Mouse (Mus musculus) heart, postnatal 0 days (tissue): ENCODE measurements around the gene Trip11. TPM values are rescaled to one million over a fixed set of nuclear protein-coding genes. Genes with fewer than 3 reads are reported as not detected.

Source experiments
- ATAC-seq: fragments of 200-750 bp; cut with Nextera tagmentation; 2 replicates; pipeline ENCODE4 v1.8.0; 2017; ENCODE audit warnings: low read depth, moderate number of reproducible peaks, moderate library complexity; ENCODE audit not compliant: insufficient read depth
- DNase-seq: peaks from one replicate; pipeline ENCODE4 v3.0.0-alpha.2; 2016; ENCODE audit warnings: low spot score
- H3K27ac ChIP-seq: fragments of 300-500 bp; sonication (generic); 2 replicates; pipeline ENCODE4 v1.5.1; 2014; ENCODE audit warnings: low read depth, mild to moderate bottlenecking
- H3K27me3 ChIP-seq: fragments of 300-500 bp; sonication (generic); 2 replicates; pipeline ENCODE4 v1.6.1; 2014; ENCODE audit warnings: low read length, mixed read lengths; ENCODE audit not compliant: control insufficient read depth, insufficient read depth
- H3K36me3 ChIP-seq: fragments of 300-500 bp; sonication (generic); replicated peaks from 2 replicates; pipeline ENCODE4 v1.6.1; 2014; ENCODE audit warnings: low read length, mixed read lengths; ENCODE audit not compliant: control insufficient read depth, insufficient read depth
- H3K4me1 ChIP-seq: fragments of 300-500 bp; sonication (generic); 2 replicates; pipeline ENCODE4 v1.6.1; 2014; ENCODE audit warnings: antibody characterized with exemption; ENCODE audit not compliant: control insufficient read depth, insufficient read depth
- H3K4me2 ChIP-seq: fragments of 300-500 bp; sonication (generic); 2 replicates; pipeline ENCODE4 v1.6.1; 2014; ENCODE audit warnings: low read depth, mild to moderate bottlenecking, low read length, moderate library complexity
- H3K4me3 ChIP-seq: fragments of 300-500 bp; sonication (generic); 2 replicates; pipeline ENCODE4 v1.5.1; 2014; ENCODE audit warnings: low read depth, low read length
- H3K9ac ChIP-seq: fragments of 300-500 bp; sonication (generic); replicated peaks from 2 replicates; pipeline ENCODE4 v1.6.1; 2014; ENCODE audit warnings: low read depth, low read length, mixed read lengths
- H3K9me3 ChIP-seq: fragments of 300-500 bp; sonication (generic); replicated peaks from 2 replicates; pipeline ENCODE4 v1.6.1; 2016; ENCODE audit warnings: low read length; ENCODE audit not compliant: control insufficient read depth
- CTCF ChIP-seq: IDR thresholded peaks from 2 replicates; pipeline ENCODE4 v1.5.1; 2016; ENCODE audit warnings: antibody characterized with exemption, control low read depth, low read depth
- EP300 ChIP-seq: IDR thresholded peaks from 2 replicates; pipeline ENCODE4 v1.6.1; 2016; ENCODE audit warnings: antibody characterized with exemption, low read depth
- WGBS: fragments of 180-500 bp; shearing (Covaris S2); extraction: QIAGEN DNeasy Blood & Tissue Kit; methylation state at CpG from one replicate; pipeline ENCODE4 v1.1.7; 2014; 5-methylcytosine and 5-hydroxymethylcytosine counted together
- polyA plus RNA-seq: library from polyadenylated mRNA; unstranded; fragments of >200 nt; fragmentation: Nextera tagmentation; extraction: Ambion mirVana; gene quantifications from 2 replicates; pipeline ENCODE4 v1.2.1, GENCODE M21; 2015
- total RNA-seq: library from RNA; depleted of rRNA; stranded (reverse); fragments of >200 nt; gene quantifications from 2 replicates; pipeline ENCODE4 v1.2.3, GENCODE M21; 2014; ENCODE audit warnings: low replicate concordance

Gene Trip11
- total and polyA plus RNA-seq, 2 experiments from 2014 or later: 20.7 to 23.4 TPM

DNA sequence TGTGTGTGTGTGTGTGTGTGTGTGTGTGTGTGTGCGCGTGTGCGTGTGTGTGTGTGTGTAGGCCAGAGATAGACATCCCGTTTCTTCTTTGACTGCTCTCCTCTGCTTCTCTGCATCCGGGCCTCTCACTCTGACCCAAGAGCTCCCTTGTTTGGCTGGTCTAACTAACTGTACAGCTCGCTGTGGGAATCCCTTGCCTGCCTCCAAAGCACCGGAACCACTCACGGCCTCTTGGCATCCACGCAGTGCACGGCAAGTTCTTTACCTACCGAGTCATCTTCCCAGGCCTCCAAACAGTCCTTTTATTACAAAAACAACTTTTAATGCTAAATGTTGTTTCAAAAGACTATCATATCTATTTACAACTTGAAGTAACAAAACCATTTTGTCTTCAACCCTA, 58.7 kb downstream of the Trip11 start:
- ATAC-seq (no peak), DNase-seq (no peak)
- H3K4me2 ChIP-seq: no peak overlapping the region
- peaks cover 14% of the 10 kb centered on the region; the same call in 1 of the 2 replicates for H3K4me1 ChIP-seq
- 0 out of 2 replicates have a peak, but pooled peaks cover 5% of the 10 kb centered on the region for H3K36me3 ChIP-seq
- H3K9ac ChIP-seq: no peak overlapping the region
- no peak overlapping the region for H3K4me3 ChIP-seq
- H3K9me3 ChIP-seq: no peaks in the 10 kb centered on the region
- H3K27ac ChIP-seq: no peak overlapping the region
- 89% methylated on average over 11 of the region's 11 CpGs for WGBS
- TF ChIP-seq CTCF (no peak), EP300 (no peak)
- no peaks in the 10 kb centered on the region for H3K27me3 ChIP-seq

GRCm38 (mm10) chr12:101851846-101852564, 61.1 kb downstream of the Trip11 start:
- Histone ChIP-seq H3K36me3 (0 out of 2 replicates have a peak, but pooled peaks cover 5% of the 10 kb centered on the region), H3K4me3 (no peak overlapping the region), H3K4me2 (no peak overlapping the region; the same call in 1 of the 2 replicates), H3K9ac (no peak overlapping the region), H3K27me3 (no peaks in the 10 kb centered on the region), H3K4me1 (peaks cover 14% of the 10 kb centered on the region; the same call in 1 of the 2 replicates), H3K9me3 (no peaks in the 10 kb centered on the region), H3K27ac (0 out of 2 replicates have a peak overlapping the region, but pooled peaks have one; percentile 25)
- no peak for DNase-seq
- ATAC-seq: 0 out of 2 replicates have a peak, but pooled peaks have one; percentile 36
- TF ChIP-seq EP300 (no peak), CTCF (no peak)
- 41% methylated on average over 7 of the region's 7 CpGs for WGBS

GRCm38 (mm10) chr12:101851314-101851713, 61.8 kb downstream of the Trip11 start:
- H3K9ac ChIP-seq: no peak overlapping the region
- H3K27ac ChIP-seq: 0 out of 2 replicates have a peak overlapping the region, but pooled peaks have one; percentile 1
- ATAC-seq (no peak), DNase-seq (no peak)
- no peak overlapping the region for H3K4me3 ChIP-seq
- no peaks in the 10 kb centered on the region for H3K27me3 ChIP-seq
- H3K4me2 ChIP-seq: no peak overlapping the region
- WGBS: 25% methylated on average over 9 of the region's 9 CpGs
- H3K36me3 ChIP-seq: peaks cover 11% of the 10 kb centered on the region
- TF ChIP-seq EP300 (no peak), CTCF (no peak)
- no peaks in the 10 kb centered on the region for H3K9me3 ChIP-seq
- peaks cover 14% of the 10 kb centered on the region; the same call in 1 of the 2 replicates for H3K4me1 ChIP-seq

GRCm38 (mm10) chr12:101836546-101837274, 76.4 kb downstream of the Trip11 start:
- Histone ChIP-seq H3K36me3 (peaks cover 46% of the 10 kb centered on the region), H3K4me2 (no peak overlapping the region), H3K27ac (no peak overlapping the region), H3K9me3 (no peaks in the 10 kb centered on the region), H3K4me1 (no peaks in the 10 kb centered on the region), H3K9ac (no peak overlapping the region), H3K4me3 (no peak overlapping the region), H3K27me3 (no peaks in the 10 kb centered on the region)
- TF ChIP-seq EP300 (no peak), CTCF (no peak)
- 87% methylated on average over 10 of the region's 10 CpGs for WGBS
- ATAC-seq (no peak), DNase-seq (no peak)

DNA sequence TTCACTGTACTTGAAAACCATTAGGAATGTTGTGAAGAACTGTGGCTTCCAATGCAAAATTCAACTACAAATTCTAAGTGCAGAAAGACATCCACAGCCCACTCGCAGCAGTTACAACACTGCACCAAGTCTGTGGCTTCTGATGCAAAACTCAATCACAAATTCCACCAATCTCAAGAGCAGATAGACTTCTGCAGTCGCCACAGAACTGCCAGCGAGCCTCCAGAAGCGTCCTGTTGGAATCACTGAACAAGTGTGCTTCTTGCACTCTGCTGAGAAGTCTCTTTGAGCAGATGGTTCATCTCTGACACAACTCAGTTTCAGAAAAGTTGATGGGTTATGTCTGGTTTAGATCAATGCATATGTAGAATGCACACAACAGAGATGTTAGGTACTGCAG, 78.4 kb downstream of the Trip11 start:
- TF ChIP-seq CTCF (no peak), EP300 (no peak)
- no peak for ATAC-seq
- Histone ChIP-seq H3K9me3 (no peaks in the 10 kb centered on the region), H3K4me1 (no peaks in the 10 kb centered on the region), H3K4me3 (no peak overlapping the region), H3K4me2 (no peak overlapping the region), H3K27me3 (no peaks in the 10 kb centered on the region), H3K27ac (no peak overlapping the region), H3K36me3 (peaks cover 46% of the 10 kb centered on the region), H3K9ac (no peak overlapping the region)
- 87% methylated on average over 4 of the region's 4 CpGs for WGBS
- DNase-seq: no peak
